ENCODE assay signal across 8 mouse cellular contexts in the genomic region with DNA sequence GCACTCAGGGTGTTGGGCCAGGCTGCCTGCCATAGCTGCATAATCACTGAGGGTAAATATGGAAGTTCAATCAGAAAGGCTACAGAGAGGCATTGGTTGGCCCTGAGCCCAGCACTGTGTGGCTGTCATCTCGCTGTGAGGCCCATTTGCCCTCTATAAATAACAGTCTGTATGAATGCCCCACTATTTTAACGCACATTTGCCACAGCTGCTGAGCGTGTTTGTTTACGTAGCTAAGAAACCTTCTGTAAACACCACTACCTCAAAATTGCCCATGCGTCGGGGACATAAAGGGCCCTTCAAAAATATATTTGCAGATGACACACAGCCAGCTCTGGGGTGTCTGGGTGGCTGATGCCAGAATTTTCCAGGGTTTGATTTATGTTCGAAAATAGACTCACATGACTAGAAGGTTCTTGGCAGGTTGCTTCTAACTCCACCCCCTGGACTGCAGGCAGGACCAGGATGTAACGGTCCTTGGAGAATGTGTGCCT.
DNase-seq lines count a peak whose midpoint lies in the region; ATAC-seq and TF ChIP-seq lines count a peak whose summit lies in the region.

No protein-coding gene starts in this region.

- peak; percentile 79 for ATAC-seq in forebrain, embryonic 14.5 days
- ATAC-seq in hindbrain, postnatal 0 days, result peak; percentile 89

- H3K36me3 ChIP-seq in forebrain, embryonic 14.5 days (ENCODE audit: control insufficient read depth, insufficient read depth, low read length), result no peaks in the 10 kb centered on the region
- no peaks in the 10 kb centered on the region for H3K36me3 ChIP-seq in forebrain, embryonic 10.5 days (replicated peaks)
- no peaks in the 10 kb centered on the region for H3K36me3 ChIP-seq in hindbrain, postnatal 0 days (ENCODE audit: insufficient read depth, low read length)

- no peaks in the 10 kb centered on the region for H3K9me3 ChIP-seq in forebrain, embryonic 14.5 days (replicated peaks; ENCODE audit: control insufficient read depth, low read length)
- H3K9me3 ChIP-seq in forebrain, embryonic 10.5 days, result no peaks in the 10 kb centered on the region
- no peaks in the 10 kb centered on the region for H3K9me3 ChIP-seq in hindbrain, postnatal 0 days (ENCODE audit: low read length)

- H3K4me2 ChIP-seq in forebrain, embryonic 14.5 days (ENCODE audit: low read length), result no peak overlapping the region
- no peak overlapping the region for H3K4me2 ChIP-seq in hindbrain, postnatal 0 days (ENCODE audit: low read depth, low read length)

- no peak overlapping the region for H3K27ac ChIP-seq in forebrain, embryonic 14.5 days (ENCODE audit: low read depth, low read length)
- no peak overlapping the region for H3K27ac ChIP-seq in forebrain, embryonic 10.5 days
- H3K27ac ChIP-seq in gastrocnemius, adult 2 months, result peak overlapping the region; percentile 76
- peak overlapping the region; percentile 42; the same call in 1 of the 2 replicates for H3K27ac ChIP-seq in hindbrain, postnatal 0 days

- intact Hi-C loops in gastrocnemius, adult 2 months (cut with DNase I), result no loop called here

- no peak overlapping the region for H3K4me3 ChIP-seq in forebrain, embryonic 14.5 days (ENCODE audit: low read depth, low read length)
- no peak overlapping the region for H3K4me3 ChIP-seq in forebrain, embryonic 10.5 days
- peak overlapping the region; percentile 36 for H3K4me3 ChIP-seq in gastrocnemius, adult 2 months
- no peak overlapping the region for H3K4me3 ChIP-seq in hindbrain, postnatal 0 days (ENCODE audit: low read length)

- H3K9ac ChIP-seq in forebrain, embryonic 14.5 days (ENCODE audit: low read length), result no peak overlapping the region
- H3K9ac ChIP-seq in hindbrain, postnatal 0 days (replicated peaks; ENCODE audit: low read length), result no peak overlapping the region

- DNase-seq in forebrain, embryonic 14.5 days (ENCODE audit: low spot score), result peak; percentile 75
- no peak for DNase-seq in forebrain, embryonic 10.5 days (ENCODE audit: extremely low spot score, low spot score)
- DNase-seq in adrenal gland, postnatal 36 days, result peak; percentile 4 to 14
- DNase-seq in gastrocnemius, adult 2 months, result peak; percentile 79
- DNase-seq in hindbrain, postnatal 0 days (ENCODE audit: low spot score), result peak; percentile 68
- no peak for DNase-seq in thymus, postnatal 10 days (ENCODE audit: low spot score in 2 of 2)
- DNase-seq in thymus, postnatal 4 days, result no peak
- DNase-seq in natural killer cell, adult 2 months (ENCODE audit: low spot score in 2 of 2), result no peak

- 31% methylated on average over 8 of the region's 8 CpGs for WGBS in forebrain, embryonic 14.5 days
- WGBS in forebrain, embryonic 10.5 days, result 91% methylated on average over 8 of the region's 8 CpGs
- WGBS in hindbrain, postnatal 0 days, result 31% methylated on average over 8 of the region's 8 CpGs

- H3K27me3 ChIP-seq in forebrain, embryonic 14.5 days (replicated peaks; ENCODE audit: control insufficient read depth, insufficient read depth, low read length), result no peaks in the 10 kb centered on the region
- H3K27me3 ChIP-seq in forebrain, embryonic 10.5 days (ENCODE audit: poor library complexity, severe bottlenecking), result no peaks in the 10 kb centered on the region
- no peaks in the 10 kb centered on the region for H3K27me3 ChIP-seq in hindbrain, postnatal 0 days (ENCODE audit: insufficient read depth, low read length)

- H3K4me1 ChIP-seq in forebrain, embryonic 14.5 days (ENCODE audit: control insufficient read depth, insufficient read depth, low read length), result peaks cover 8% of the 10 kb centered on the region; the same call in 1 of the 2 replicates
- H3K4me1 ChIP-seq in forebrain, embryonic 10.5 days, result peaks cover 2% of the 10 kb centered on the region; the same call in 1 of the 2 replicates
- H3K4me1 ChIP-seq in hindbrain, postnatal 0 days (ENCODE audit: insufficient read depth, low read length), result peaks cover 7% of the 10 kb centered on the region; the same call in 1 of the 2 replicates

- TF ChIP-seq CTCF in gastrocnemius, adult 2 months (IDR thresholded peaks at IDR 0.05), result no peak
- TF ChIP-seq CTCF in hindbrain, postnatal 0 days (IDR thresholded peaks at IDR 0.05; ENCODE audit: low read depth), result no peak

Comparison
In these comparisons a context has a peak if more than half of its experiments do, and no peak if none do; other contexts are left out.
1. DNase-seq: peak in forebrain, embryonic 14.5 days (single experiment), adrenal gland, postnatal 36 days (2 of 2), gastrocnemius, adult 2 months (single experiment) and hindbrain, postnatal 0 days (single experiment); none in forebrain, embryonic 10.5 days (single experiment), thymus, postnatal 10 days (0 of 2), thymus, postnatal 4 days (single experiment) and natural killer cell, adult 2 months (0 of 2).
2. H3K27ac ChIP-seq: peak in gastrocnemius, adult 2 months (single experiment) and hindbrain, postnatal 0 days (single experiment); none in forebrain, embryonic 14.5 days (single experiment) and forebrain, embryonic 10.5 days (single experiment).